Mouse (Mus musculus) mouse trophoblast stem cell (cell line): ENCODE results near the gene Tbx3.

ENCODE experiments used
- in situ Hi-C, 2 experiments: fragments of 300-500 bp; cut with MseI, MboI; formaldehyde crosslinking; loops; 2 replicates in 1 of 2; 3 replicates in 1 of 2; pipeline ENCODE4 v1.15.1; 2025

The Tbx3 gene

DNA sequence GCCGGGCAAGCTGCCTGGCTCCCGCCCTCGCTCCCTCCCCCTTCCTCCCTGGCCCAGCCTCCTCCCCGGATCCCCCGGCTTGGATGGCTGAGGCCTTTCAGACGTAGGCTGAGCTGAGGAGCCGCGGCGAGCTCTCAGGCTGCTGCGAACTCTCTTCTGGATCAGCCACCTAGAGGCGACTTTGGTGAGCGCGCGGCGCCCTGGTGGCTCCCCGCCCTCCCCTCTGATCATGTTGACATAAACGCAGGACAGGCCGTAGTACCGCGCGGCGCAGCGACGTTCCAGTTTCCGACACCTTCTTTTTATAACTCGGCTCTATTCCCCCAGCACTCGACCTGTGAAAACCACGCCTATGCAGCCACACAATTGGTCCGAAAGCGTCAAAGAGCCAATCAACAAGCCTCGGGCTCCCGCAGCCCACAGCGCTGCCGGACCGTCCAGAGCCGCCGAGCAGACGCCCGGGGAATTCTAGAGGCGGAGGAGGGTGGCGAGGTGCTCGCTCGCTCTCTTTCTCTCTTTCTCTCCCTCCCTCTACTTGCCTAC is at the start of gene Tbx3:
TSS of gene Tbx3 (plus strand) at position 104 of the 543 bp plus-strand sequence.
- in situ Hi-C loops, result loop anchor here in 1 of 2 experiments (10.0 kb wide), 1 partner anchor 86 kb away; no protein-coding TSS in a partner anchor

DNA sequence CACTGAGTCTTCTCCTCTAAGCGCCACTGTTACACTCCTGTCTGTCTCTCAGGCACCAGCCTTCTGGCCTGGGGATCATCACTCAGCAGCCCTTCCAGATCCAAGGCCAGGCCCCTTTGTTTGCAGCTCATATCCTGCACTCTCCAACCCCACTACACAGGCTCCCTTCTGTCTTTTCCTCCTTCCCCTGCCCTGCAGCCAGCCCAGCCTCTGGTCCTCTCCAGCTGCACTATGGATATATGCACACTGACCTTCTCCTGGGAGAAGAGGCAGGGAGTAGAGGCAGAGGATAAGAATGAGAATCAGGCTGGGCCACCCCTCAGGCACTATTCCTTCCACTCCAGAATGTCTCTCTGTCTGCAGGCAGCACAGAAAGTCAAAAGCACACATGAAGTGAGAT is 48.4 kb upstream of the Tbx3 start:
- in situ Hi-C loops, result no loop called here

DNA sequence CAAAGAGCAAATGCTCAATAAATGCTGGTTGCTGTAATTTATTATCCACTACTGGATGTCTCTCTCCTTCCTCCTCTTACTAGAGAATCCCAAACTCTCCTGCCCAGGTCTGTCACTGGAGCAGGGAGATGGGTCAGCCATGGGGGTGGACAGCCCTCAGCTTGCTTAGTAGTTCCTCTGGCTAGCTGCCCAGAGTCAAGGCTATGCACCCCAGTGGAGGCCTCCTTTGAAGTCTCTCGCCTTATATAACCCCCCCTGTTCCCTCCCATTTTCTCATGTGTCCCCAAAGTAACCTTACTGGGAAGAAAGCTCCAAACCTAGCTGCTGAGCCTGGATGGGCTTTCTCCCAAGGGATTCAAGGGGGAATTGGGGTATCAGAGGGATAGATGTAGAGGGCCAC is 45.9 kb upstream of the Tbx3 start:
- in situ Hi-C loops, result no loop called here

DNA sequence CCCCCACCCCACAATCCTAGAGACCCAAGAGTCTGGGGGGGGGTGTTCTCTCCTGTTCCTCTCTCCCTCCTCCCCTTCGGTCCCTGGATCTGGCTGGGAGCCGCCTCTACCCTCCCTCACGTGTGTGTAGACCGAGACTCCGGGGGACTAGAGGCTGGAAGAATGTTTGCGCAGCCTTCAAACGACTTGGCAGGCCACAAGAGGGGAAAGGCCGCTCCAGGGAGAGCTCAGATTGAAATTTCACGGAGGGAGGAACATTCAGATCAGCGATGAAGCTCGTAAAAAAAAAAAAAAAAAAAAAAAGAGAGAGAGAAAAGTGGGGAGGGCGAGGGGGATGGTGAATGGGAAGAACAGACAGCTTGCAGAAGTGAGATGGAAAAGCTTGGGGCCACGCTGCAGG is 44.9 kb upstream of the Tbx3 start:
- in situ Hi-C loops, result no loop called here

DNA sequence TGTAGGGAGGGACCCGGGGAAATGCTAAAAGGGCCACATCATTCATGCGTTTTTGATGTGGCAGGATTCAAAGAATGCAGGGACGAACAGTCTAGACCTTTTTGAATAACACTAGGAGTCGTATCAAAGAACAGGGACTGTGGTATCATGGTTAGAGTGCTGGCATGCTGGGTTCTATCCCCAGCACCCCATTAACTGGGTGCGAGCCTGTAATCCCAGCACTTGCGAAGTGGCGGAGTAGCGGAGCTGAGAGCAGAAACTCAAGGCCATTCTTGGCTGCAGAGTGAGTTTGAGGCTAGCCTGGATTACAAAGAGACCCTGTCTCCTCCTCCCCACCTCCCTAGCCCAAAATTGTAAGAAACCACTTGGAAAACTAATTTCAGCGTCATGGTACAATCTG is 44.3 kb upstream of the Tbx3 start:
- in situ Hi-C loops, result no loop called here

DNA sequence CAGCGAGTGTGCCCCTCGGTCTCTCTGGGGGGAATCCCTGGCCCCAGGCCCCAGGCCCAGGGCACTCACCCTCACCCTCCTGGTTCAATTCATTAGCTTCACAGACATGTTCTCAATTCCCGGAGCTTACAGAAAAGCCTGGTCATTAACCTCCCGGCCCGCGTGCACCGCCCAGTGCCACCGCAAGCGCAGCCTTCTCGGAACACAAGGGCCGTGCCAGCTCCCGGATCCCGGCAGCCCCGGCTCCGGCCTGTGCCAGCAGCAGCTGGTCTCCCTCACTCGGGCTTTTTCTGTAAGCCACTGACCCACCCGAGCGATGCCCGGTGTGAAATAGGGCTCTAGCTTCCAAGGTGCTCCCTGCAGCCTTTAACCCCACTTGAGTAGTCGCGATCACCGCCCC is 43.8 kb upstream of the Tbx3 start:
- in situ Hi-C loops, result no loop called here

DNA sequence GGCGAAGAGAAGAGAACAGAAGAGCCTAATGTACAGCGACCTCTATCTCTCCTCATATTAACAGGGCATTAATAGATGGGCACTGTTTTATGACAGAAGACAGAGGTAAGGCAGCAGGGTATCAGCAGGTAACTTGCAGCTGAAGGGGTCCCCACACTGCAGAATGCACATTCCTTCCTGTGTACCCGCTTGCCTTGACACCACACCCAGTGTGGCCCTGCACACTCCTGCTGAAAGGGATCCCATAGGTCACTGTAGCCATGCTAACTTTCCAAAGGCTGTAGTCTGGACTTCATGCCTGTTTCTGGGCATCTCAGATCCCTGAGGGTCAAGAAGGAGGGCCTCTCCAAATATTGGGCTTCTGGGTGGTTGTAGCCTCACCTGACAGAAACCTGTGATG is 42.4 kb upstream of the Tbx3 start:
- in situ Hi-C loops, result no loop called here

DNA sequence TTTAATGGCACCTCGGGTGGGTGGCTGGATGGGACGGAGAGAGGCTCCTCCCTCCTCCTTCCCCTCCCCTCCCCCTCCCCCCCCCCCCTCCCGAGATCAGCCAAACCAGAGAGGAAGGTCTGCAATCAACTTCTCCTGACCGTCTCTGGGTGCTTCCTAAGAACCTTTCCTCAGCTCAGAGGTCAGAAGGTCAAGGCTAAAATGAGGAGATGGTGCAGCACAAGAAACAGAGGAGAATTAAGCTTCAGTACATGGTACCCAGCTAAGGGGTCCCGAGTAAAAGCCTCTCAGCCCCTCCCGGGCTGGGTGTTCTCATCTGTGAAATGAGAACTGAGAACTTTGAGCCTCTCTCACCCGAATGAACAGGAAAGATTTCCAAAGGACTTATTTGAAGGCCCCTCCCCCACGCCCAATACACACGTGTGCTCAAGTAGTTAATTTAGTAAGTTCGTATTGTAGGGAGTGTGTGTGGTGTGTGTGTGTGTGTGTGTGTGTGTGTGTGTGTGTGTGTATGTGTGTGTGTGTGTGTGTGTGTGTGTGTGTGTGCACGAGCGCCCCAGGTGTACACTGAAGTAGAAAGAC is 41.6 kb upstream of the Tbx3 start:
- in situ Hi-C loops, result no loop called here

DNA sequence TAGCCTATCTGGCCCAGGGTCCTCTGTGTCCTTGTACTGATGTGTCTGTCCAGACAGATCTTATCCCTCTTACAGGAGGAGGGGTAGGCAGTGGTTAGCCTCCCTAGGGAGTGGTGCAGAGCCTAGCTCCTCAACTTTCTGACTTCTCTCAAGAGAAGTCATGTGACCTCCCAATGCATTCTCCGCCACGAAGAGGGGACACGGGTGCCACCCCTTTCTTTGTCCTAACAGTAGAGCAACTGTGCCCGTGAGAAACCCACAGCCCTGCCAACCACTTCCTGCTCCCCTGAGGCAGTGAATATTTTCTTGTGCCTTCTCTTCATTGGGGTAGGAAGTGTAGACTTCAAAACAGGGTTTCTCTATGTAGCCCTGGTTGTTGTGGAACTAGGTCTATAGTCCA is 36.9 kb upstream of the Tbx3 start:
- in situ Hi-C loops, result no loop called here

DNA sequence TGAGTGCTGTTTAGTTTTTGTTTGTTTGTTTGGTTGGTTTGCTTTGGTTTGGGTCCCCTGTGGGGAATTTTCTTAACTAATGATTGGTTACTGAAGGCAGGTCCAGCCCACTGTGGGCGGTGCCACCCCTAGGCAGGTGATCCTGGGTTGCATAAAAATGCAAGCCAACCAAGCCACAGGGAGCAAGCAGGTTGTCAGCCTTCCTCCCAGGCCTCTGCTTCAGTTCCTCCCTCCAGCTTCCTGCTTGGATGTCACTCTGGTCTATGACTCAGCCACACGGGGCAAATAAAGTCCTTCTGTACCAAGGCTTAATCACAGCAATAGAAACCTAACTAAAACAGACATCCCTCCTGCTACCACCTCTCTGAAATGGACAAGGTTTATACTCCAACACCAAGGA is 35.6 kb upstream of the Tbx3 start:
- in situ Hi-C loops, result no loop called here

DNA sequence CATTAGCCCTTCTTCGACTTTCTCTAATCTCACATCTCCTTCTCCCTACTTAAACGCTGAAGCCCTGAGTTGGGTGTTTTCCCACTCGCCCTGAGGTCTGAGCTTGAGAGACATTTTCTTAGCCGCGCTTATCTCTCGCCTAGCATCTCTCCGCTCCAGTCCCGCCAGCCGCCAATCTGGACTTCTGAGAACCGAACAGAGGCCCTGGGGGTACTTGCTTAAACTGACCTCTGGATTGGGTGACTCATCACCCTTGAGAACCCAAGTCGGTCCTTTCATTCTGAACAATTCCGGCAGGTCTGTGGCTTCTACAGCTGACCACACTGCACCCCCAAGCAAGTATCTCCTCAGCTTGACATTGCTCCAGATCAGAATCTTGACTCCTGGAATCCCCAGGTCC is 32.2 kb upstream of the Tbx3 start:
- in situ Hi-C loops, result no loop called here

DNA sequence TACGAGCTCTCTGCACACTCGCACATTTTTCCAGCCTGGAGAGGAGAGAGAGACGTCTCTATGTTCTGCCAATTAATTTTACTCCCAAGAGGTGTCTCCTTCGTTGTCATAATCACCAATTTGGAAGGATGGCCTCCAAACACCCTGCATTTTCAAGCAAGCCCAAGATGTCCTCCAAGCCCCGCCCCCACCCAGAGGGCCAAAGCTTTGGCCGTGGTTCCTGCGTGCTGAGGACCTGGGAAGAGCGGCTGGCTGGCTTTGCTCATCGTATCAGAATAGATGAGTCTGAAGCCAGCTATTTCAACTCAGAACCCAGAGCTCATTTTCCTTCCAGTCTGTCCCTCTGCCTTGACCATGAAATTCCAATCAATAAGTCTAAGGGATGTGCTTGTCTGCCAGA is 29.4 kb upstream of the Tbx3 start:
- in situ Hi-C loops, result no loop called here

DNA sequence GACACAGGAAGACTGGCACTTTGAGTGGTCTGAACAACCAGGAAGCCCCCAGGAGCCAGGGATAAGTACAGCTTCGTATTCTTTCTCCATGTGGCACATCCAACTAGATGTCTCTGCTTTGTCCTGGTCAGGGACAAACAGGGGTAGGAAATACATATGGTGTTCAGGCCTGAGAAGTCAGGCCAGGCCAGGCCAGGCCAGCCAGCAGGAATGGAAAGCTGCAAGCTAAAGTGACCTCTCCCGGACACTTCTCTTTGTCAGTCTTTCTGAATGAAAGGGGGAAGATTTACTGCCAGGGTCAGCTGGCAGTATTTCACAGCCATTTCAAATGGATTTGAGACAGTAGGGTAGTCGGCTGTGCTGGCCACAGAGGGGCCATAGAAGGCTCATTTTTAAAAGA is 28.8 kb upstream of the Tbx3 start:
- in situ Hi-C loops, result no loop called here

DNA sequence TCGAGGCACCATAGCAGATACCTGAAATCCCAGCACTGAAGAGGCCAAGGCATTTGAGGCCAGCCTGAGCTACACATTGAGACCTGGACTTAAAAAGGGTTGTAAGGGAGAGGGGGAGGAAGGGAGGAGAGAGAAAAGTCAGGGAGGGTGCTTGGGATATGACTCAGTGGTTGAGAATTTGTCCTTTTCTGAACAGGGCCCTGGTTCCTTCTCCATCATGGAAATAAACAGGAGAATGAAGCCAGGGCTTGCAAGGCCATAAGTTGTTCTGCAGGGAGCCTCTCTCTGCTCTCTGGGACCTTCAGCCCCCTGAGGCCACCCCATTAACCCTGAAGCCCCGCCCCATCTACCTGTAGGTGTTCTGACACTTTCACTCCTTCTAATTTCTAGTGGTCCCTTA is 23.5 kb upstream of the Tbx3 start:
- in situ Hi-C loops, result no loop called here

DNA sequence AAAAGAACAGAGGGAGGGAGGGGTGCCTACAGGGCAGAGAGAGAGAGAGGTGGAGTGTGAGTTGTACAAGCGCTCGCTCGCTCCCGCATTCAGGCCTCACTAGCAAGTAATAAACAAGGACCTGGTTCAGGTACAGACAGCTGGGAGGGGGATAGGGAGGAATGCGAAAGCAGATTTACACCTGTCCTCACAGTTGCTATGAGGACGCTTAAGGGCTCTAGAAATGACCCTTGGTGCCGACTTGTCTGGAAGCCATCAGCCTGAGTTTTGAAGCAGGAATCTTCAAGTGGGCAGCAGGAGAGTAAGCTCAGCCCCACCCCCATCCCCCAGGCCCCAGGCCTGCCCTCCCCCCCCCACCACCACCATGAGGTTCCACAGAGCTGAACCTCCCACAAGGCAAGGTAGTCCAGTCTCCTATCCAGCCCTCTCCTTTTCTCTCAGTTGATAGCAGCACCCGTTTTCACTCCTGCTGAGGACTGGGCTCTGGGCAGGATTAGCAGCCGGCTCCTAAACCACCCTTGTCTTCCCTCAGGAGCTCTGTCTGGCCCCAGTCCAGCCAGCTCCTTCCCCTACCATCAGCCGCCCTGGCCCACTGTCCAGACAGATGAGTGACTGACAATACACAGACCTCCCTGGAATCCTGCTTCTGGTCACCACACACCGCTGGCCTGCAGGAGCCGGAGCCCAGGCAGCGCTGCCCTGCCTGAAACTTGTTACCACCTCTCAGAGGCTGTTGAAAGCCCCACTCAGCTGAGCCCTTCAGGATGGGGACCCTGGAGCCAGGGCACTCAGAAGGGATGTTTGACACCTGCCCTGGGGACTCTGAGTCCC is 19.1 kb upstream of the Tbx3 start:
- in situ Hi-C loops, result no loop called here

DNA sequence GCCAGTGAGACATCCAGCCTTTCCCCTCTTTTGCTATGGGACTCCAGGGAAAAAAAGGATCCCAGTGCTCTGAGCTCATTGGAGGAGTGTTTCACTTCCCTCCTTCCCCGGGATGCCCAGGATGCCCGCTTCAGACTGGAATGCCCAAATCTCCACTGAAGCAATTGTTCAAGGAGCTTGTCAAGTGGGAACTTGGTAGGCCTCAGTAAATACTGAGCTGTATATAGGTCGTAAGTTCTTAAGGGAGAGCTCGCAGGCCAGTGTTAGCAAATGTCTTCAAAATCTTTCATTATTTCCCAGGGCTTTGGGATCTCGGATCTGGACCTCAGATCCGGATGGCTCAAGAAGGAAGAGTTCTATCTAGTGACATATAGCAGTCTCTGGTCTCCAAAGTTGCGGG is 14.1 kb upstream of the Tbx3 start:
- in situ Hi-C loops, result no loop called here

DNA sequence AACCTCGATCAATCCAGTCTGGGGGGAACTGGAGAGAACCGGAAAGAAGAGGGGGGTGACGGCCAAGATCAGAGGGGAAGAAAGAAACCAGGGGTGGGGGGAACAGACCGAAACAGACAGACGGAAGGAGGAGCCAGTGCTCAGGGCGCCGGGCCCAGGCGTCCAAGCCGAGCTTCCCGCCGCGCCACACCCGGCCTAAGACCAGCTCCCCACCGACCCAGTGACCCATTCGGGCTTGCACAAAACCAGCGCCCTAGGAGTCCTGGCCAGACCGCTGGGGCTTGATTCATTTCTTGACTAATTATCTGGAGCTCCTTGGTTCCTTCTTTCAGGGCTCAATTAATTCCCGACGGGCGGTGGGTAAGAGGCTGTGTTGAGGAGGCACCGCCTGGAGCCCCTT is 13.6 kb upstream of the Tbx3 start:
- in situ Hi-C loops, result no loop called here

DNA sequence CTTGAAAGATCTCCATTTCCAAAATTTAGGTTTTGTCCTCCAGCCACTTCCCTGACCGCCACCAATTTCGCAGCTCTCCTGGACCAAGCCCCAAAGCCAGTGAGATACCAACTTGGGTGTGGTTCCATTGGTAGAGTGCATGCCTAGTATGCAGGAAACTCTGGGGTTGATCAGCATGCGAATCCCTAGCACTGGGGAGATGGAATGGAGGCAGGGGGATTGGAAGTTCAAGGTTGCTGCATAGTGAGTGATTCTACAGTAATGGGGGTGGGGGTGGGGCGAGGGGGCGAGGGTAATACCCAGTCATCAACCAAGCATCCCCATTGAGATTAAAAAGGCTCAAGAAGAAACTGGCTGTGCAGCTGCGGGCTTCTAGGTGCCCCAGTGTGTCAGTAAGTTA is 13.1 kb upstream of the Tbx3 start:
- in situ Hi-C loops, result no loop called here

DNA sequence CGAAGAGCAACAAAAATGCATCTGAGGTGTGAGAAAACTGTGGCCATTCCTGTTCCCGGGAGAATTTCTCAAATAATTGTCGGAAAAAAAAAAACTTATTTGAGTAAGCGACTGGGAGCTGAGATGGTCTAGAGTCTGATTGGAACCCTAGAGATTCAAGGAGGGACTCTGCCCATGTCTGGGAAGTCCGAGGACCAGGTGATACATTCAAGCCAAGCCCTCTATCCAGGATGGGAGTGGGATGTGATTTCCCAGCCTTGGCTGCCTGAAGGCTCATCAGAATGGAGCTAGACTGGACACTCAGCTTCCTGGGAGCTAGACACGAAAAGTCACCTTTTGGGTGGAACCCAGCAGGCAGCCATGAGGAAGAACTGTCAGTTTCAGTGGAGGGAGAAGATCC is 12.7 kb upstream of the Tbx3 start:
- in situ Hi-C loops, result no loop called here

DNA sequence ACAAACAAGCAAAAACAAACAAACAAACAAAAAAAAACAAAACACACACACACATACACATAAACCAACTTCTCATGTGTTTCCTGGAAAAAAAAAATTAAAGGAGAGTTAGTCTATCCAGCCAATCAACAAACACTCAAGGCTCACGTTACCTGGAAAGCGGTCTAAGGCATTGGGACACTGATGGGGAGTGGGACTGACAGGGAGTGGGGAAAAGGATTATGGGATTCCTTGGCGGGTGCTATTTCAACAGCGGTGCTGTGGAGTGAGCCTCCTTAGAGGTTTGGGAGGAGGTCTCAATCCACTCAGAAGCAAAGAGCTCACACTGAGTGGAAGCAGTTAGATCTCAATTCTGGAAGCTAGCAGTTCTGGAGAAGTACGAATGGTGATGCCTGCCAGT is 12.1 kb upstream of the Tbx3 start:
- in situ Hi-C loops, result no loop called here

DNA sequence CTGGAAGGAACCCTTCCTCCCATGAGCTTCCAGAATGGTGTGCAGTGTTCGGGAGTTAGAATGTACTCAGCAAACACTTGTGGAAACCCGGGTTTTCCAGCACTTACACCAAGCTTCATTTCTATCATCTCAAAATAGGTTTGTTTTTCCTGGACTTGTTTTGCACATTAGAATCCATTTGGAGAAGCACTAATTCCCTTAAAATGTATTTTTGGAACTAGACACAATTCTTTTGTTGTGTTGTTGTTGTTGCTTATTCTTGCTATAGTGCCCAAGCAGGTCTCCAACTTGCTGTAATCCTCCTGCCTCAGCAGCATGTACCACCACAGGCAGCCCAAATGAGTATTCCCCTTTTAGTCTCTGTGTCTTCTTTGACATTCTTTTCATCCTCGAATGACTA is 11.4 kb upstream of the Tbx3 start:
- in situ Hi-C loops, result no loop called here

DNA sequence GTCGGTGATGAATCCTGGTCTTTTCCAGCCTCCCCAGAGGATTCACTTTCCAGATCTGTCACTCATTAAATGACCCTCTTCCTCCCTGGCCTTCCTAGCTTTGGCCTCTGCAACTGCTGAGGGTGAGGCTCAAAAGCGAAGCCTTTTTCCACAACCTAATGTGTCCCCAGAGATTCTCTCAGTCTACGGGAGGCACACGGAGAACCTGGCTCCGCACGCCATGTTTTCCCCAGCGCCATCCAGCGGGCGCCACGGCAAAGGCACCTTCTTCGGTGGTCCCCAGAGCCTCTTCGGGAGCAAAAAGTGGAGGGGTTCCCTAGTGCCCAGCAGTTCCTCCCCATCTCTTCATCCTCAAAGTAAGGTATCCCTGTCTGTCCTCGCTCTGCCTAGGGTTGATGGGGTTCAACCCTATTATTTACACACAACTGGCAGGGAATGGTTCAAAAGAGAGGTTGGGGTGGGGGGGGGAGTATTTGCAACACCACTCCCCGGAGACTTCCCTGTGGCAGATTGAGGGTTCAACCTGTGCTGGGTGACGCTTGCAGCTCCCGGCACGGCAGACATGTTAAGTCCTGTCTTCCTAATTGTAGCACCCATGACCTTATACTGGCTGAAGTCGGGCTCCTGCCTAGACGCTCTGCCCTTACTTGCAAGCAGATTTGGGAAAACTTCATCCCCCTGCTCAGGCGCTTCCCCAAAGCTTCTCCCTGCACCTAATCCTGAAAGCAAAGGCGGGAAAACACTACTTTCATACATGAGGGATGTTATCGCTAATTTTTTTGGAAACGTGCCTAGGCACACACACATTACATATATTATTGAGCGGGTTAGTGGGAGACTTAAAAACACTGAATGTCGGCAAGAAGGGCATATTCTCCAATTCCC is 9.7 kb upstream of the Tbx3 start:
- in situ Hi-C loops, result no loop called here
